Mouse (Mus musculus) macrophage (primary cell): ENCODE data around the gene Rgs8. TPM values are rescaled to one million over a fixed set of nuclear protein-coding genes. Genes with fewer than 3 reads are reported as not detected.

Experiments used
- H3K27ac ChIP-seq: fragments of 350-480 bp; formaldehyde crosslinking; 2 replicates; pipeline ENCODE4 v1.9.0; 2021
- H3K36me3 ChIP-seq: fragments of 350-480 bp; formaldehyde crosslinking; 2 replicates; pipeline ENCODE4 v1.9.0; 2021; ENCODE audit errors: inconsistent target
- H3K4me3 ChIP-seq: fragments of 350-480 bp; formaldehyde crosslinking; 2 replicates; pipeline ENCODE4 v1.9.0; 2021; ENCODE audit errors: inconsistent target
- H3K79me2 ChIP-seq: fragments of 350-480 bp; formaldehyde crosslinking; 2 replicates; pipeline ENCODE4 v1.9.0; 2021; ENCODE audit errors: inconsistent target
- WGBS: methylation state at CpG from one replicate; pipeline ENCODE4 v1.1.7; 2026; ENCODE audit warnings: inconsistent platforms; ENCODE audit not compliant: missing documents; 5-methylcytosine and 5-hydroxymethylcytosine counted together
- polyA plus RNA-seq: library from polyadenylated mRNA; stranded (reverse); fragments of 250-400 nt; gene quantifications from 3 replicates; pipeline ENCODE4 v1.2.4, GENCODE M21; 2018; ENCODE audit warnings: inconsistent platforms

Rgs8 gene
- polyA plus RNA-seq, 1 experiment from 2014 or later = not detected

DNA sequence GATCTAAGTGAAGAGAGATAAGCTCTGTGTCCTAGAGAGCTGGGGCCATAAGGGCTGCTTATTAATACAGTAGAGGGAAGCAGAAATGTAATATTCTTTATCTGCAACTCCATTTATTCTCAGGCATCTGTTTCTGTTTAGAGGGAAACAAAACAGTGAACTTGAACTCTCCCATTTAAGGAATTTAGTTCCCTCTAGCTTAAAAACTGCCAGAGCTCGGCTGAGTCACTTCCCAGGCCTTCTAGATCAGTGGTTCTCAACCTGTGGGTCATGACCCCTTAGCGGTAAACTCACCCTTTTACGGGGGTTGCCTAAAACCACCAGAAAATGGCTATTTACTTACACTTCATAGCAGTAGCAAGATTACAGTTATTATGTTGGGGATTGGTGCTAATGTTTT, 32.8 kb downstream of the Rgs8 start:
- Histone ChIP-seq H3K4me3 (no peak overlapping the region), H3K79me2 (no peaks in the 10 kb centered on the region), H3K36me3 (no peaks in the 10 kb centered on the region), H3K27ac (no peak overlapping the region)
- 56% methylated on average over 3 of the region's 3 CpGs for WGBS

DNA sequence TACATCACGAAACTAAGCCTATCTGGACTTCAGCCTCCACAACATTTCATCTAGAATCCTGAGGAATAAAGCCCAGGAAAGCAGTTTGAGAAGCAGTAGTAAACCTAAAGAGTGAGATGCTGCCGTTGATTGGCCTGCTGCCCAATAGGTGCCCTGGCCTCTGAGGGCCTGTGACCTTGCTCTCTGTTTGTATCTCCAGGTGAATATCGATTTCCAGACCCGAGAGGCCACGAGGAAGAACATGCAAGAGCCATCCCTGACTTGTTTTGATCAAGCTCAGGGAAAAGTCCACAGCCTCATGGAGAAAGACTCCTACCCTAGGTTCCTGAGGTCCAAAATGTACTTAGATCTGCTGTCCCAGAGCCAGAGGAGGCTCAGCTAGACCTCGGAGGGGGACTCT, 39.7 kb downstream of the Rgs8 start:
- Histone ChIP-seq H3K4me3 (no peak overlapping the region), H3K36me3 (no peaks in the 10 kb centered on the region), H3K27ac (no peak overlapping the region), H3K79me2 (no peaks in the 10 kb centered on the region)
- WGBS = 89% methylated on average over 6 of the region's 6 CpGs

DNA sequence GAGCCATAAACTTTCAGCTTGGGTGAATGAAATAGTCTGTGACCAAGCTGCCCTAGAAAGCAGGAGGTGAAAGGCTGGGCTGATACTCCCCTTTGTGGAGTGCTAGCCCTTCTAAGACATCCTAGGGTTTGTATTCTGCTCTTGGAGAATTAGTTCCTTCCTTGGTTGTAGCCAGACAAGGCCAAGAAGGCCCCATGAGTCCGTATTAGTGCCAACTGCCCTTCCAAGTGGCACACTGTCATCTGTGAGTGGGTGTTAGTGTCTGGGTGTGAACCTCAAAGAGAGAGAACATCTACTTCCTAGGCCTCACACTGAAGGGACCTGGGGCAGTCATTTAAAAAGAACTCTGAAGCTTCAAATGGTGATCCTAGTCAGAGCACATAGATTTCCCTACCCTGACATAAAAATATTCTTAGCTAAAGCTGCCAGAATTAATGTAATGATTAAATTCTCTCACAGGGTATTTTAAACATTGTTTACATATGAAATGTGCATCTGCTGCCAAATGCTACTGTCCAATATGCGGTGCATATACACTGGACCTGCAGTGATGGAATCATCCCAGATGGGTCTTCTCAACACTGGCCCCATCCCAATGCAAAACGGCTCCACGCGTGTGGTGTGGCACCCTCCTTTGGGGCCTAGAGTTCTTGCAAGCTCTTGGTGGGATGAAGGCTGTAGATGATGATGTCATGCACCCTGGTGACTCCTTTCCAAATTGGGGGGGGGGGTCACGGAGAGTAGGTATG, 41.7 kb downstream of the Rgs8 start:
- Histone ChIP-seq H3K79me2 (no peaks in the 10 kb centered on the region), H3K4me3 (no peak overlapping the region), H3K36me3 (no peaks in the 10 kb centered on the region), H3K27ac (no peak overlapping the region)
- WGBS = 98% methylated on average over 5 of the region's 6 CpGs

DNA sequence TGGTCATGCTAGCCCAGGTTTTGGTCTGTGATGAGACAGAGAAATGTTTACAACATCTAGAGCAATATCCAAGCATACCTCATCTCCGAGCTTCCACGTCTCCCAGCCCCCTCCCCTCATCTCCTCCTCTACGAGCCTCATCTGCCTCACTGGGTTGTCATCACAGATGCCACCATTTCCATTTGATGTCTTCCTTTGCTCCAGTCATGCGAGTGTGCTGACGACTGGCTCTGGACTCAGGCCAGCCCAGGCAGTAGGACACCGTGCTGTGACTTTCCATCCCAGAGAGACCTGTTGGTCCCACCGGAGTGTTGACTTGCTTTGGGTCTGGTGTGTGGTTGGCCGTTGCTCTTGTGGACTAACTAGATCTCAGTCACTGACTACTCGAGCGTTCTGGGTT, 42.6 kb downstream of the Rgs8 start:
- no peaks in the 10 kb centered on the region for H3K79me2 ChIP-seq
- no peak overlapping the region for H3K27ac ChIP-seq
- no peak overlapping the region for H3K4me3 ChIP-seq
- H3K36me3 ChIP-seq = no peaks in the 10 kb centered on the region
- 93% methylated on average over 10 of the region's 10 CpGs for WGBS

DNA sequence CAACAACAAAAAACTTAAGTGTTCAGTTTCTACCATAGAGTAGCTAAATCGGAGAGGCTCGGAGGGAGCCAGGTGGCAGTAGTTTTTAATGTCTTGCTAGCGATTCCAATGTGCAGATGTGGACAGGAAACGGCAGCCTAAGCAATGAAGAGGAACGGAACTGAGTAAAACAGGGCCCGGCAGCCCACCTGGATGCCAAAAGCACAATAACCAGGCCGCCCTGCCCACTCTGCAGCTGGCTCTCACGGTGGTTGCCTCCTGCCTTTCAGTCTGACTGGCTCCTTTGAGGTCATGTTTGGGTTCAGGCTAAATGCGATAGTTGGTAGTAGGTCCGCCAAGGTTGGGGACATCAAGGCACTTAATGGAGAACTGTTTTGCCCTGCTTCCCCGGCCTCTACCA, 43.3 kb downstream of the Rgs8 start:
- H3K4me3 ChIP-seq = no peak overlapping the region
- H3K79me2 ChIP-seq = no peaks in the 10 kb centered on the region
- H3K36me3 ChIP-seq = no peaks in the 10 kb centered on the region
- 95% methylated on average over 11 of the region's 11 CpGs for WGBS
- H3K27ac ChIP-seq = no peak overlapping the region

DNA sequence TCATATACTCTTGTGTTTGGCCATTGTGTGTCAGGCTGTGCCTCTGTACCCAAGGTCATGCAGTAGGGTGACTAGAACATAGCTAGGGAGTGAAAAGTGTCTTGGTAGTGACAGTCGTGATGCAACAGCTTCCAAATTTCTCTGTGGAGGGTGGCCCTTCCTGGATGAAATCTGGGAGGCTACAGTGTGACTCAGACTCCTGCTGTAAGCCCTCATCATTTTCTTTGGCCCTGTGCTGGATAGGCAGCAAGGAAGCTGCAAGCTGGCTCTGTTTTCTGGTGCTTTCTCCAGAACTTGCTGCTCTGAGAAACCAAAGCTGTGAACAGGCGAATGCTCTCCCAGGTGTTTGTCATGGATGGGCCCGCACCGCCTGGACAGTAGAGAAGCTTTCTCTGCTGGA, 43.7 kb downstream of the Rgs8 start:
- 91% methylated on average over 4 of the region's 4 CpGs for WGBS
- no peak overlapping the region for H3K4me3 ChIP-seq

DNA sequence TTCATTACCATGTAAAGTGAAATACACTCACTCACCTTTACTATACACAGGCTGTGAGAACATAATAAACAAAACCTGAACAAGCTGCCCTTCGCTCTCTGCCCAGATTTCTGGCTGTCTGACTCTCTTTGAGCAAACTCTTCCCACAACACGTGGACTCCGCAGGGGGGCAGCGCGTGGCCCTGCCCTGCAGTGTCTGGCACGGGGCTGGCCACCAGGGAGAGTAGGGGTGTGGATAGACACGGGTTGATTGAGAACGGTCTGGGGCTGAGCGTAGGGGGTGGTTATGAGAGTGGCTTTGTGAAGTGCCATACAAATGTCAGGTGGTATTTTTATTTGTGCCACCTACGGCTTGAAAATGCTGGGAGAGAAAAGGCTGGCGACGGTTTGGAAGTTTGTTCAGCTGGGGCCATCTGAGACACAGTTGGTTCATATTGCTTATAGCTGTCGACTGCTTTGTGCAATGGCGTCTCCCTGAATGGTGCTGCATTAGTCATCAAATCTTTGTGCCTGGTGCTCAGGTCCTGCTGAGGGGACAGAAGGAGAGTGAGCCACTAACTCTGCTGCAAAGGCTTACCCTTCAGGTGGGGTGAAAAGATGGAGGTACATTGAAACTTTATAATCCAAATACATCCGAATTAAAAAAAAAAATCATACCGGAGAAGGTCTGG, 44.9 kb downstream of the Rgs8 start:
- Histone ChIP-seq H3K36me3 (no peaks in the 10 kb centered on the region), H3K27ac (no peak overlapping the region), H3K79me2 (no peaks in the 10 kb centered on the region), H3K4me3 (no peak overlapping the region)
- 94% methylated on average over 16 of the region's 16 CpGs for WGBS

More for the DNA sequence above, 43.7 kb downstream of the Rgs8 start:
- Histone ChIP-seq H3K27ac (no peak overlapping the region), H3K79me2 (no peaks in the 10 kb centered on the region), H3K36me3 (no peaks in the 10 kb centered on the region)

DNA sequence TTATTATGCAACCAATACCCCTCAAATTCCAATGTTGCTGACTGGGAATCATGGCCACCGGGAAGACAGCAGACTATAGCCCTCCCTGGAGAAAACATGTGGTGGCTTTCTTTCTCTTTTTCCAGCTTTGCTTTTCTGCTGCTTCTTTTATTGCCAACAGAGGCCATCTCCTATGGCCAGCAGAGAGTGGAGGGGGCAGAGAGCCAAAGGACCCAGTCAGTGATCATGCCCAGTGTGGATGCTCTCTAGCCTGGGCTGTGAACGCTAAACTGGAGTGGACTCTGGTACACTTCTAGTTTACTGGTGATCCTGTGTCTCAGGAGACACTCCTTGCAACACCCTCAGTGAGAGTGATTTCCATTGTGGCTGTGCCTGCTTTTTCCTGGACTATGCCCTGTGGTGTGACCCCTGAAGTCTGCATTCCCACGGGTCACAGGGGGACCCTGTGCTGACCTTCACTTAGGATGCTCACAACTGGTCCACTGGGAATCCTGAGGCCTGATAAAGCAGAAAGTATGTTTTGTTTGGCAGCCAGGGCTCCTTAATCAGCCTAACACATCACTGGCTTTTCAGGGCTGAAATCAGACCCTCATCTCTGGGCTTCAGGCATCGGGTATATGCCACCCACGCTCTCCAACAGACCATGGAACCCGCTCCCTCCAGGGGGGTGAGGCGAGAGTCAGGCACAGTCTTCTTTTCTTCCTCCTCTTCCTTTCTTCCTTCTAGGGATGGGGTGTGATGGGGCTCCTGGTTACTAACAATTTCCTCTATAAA, 45.7 kb downstream of the Rgs8 start:
- H3K4me3 ChIP-seq = no peak overlapping the region

DNA sequence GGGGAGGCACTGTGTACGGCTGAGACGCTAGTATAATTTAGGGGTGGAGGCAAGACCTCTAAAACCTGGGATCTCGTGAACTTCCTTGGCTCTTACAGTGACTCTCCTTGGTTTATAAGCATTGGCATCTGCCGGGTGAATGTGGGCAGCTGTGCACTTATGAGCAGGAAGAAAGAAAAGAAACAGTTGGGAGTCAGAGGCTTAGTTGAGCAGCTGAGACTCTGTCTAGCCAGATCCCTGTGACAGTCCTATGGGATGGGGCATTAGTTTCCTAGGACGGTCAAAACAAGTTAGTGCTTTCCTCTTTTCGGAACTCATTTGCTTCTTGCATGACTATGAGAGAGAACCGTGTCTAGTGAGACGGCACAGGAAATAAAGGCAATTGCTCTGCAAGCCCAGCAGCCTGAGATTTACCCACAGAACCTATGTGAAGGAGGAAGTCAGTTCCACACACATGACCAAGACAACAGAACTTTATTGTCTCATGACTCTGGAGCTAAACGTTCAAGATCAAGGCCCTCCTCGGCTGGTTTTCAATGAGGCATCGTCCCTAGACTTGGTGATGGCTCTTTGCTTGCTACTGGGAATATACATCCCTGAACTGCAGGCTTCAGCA, 47.7 kb downstream of the Rgs8 start:
- H3K4me3 ChIP-seq = no peak overlapping the region
- WGBS = 29% methylated on average over 11 of the region's 11 CpGs
- no peaks in the 10 kb centered on the region for H3K36me3 ChIP-seq
- no peaks in the 10 kb centered on the region for H3K79me2 ChIP-seq
- H3K27ac ChIP-seq = no peak overlapping the region

More for the DNA sequence above, 45.7 kb downstream of the Rgs8 start:
- Histone ChIP-seq H3K79me2 (no peaks in the 10 kb centered on the region), H3K27ac (no peak overlapping the region), H3K36me3 (no peaks in the 10 kb centered on the region)
- 92% methylated on average over 6 of the region's 7 CpGs for WGBS

DNA sequence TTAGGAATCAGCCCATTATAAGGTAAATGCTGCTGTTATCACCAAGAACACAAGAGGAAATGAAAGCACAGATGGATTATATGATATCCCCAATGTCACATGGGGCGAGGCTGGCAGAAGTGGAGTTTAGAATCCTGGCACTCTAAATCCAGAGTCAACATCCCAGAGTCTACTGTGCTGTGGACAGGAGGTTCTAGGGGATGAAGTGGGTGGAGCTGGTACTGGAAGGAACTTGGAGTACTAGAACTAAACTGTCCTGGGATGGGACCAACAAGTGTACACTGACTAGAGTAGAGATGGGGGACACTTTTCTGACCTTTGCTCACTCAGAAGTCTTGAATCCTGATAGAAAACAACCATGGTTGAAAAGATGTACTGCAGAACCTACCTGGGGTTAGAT, 48.6 kb downstream of the Rgs8 start:
- Histone ChIP-seq H3K4me3 (no peak overlapping the region), H3K27ac (no peak overlapping the region)
- WGBS = 88% methylated on average over 1 of the region's 1 CpGs

DNA sequence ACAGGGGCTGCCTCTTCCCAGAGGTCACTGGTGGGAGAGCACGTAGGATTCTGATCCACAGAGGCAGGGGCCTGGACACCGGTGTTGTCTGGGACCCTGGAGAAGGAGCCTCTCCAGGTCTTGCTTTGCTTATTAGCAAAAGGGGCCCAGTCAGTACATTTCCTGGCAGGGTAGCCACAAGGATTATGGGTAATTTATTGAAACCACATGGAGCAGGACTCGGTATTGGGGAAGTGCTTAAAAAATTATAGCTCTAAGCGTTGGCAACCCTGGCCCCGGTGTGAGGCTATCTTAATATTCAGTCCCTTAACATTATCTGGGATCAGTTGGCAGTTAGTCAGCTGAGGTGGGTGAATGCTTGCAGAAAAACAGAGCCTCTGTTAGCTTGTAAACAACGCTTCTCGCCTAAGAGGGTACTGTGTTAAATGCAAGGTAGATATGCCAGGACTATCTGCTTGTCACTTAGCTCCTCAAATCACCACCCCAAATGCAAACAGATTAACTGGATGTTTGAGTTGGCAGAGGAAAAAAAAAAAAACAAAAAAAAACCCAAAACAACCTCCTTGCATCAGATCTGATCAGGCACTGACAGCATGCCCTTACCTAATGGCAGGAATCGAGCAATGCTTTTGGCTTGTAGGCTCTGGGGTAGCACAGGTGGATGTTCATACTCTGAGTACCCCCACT, 49.5 kb downstream of the Rgs8 start:
- H3K4me3 ChIP-seq = no peak overlapping the region
- H3K27ac ChIP-seq = no peak overlapping the region
- no peaks in the 10 kb centered on the region for H3K79me2 ChIP-seq
- WGBS = 72% methylated on average over 8 of the region's 8 CpGs
- H3K36me3 ChIP-seq = no peaks in the 10 kb centered on the region

More for the DNA sequence above, 48.6 kb downstream of the Rgs8 start:
- Histone ChIP-seq H3K79me2 (no peaks in the 10 kb centered on the region), H3K36me3 (no peaks in the 10 kb centered on the region)

DNA sequence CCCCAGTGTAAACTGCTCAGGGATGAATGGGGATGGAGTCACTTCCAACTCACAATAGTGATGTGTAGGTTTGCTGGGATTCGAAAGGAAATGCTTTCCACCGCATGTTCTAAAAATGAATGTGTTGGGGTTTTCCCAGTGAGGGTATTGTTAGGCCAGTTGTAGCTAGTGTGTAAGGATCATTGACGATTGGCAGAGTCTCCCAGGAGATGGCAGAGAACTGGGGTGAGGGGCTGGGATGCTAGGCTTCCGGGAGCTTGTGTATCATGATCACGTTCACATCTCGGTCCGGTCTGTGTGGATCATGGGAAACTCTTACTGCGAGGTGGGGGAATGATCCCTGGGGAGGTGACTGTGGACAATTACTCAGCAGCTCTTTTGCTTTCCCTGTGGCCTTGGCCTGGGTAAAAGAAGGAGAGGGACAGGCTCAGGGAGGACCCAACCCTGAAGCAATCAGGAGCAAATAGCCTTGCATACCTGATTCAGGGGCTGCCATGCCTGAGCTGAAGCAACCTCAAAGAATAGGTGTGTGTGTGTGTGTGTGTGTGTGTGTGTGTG, 50.1 kb downstream of the Rgs8 start:
- H3K4me3 ChIP-seq = no peak overlapping the region

DNA sequence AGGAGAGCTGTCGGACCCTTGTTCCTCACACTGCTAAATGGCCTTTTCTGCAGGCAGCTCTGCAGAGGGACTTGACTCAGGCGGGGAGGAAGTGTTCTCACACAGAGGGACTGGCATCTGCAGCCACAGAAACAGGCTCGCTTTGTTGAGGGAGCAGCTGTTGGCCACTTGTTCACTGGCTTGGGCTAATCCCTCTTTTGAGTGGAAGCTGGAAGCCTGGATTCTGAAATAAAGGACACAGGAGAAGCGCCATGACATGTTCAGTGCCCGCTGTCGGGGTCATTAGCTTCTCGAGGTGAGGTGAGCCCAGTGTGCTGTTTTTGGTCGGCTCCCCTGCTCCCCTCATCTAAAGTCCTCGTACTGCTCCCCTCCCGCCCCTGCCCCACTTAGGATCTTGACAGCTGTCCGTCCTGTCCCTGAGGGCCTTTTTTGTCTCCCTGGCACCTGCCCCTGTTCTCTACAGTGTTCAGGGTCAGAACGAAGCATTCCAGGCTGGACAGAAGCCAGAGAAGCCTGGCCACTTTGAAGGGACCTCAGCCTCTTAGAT, 50.7 kb downstream of the Rgs8 start:
- H3K27ac ChIP-seq = no peak overlapping the region
- 60% methylated on average over 11 of the region's 12 CpGs for WGBS
- no peaks in the 10 kb centered on the region for H3K79me2 ChIP-seq
- H3K4me3 ChIP-seq = no peak overlapping the region
- no peaks in the 10 kb centered on the region for H3K36me3 ChIP-seq

More for the DNA sequence above, 50.1 kb downstream of the Rgs8 start:
- Histone ChIP-seq H3K79me2 (no peaks in the 10 kb centered on the region), H3K27ac (no peak overlapping the region), H3K36me3 (no peaks in the 10 kb centered on the region)
- 95% methylated on average over 7 of the region's 8 CpGs for WGBS

DNA sequence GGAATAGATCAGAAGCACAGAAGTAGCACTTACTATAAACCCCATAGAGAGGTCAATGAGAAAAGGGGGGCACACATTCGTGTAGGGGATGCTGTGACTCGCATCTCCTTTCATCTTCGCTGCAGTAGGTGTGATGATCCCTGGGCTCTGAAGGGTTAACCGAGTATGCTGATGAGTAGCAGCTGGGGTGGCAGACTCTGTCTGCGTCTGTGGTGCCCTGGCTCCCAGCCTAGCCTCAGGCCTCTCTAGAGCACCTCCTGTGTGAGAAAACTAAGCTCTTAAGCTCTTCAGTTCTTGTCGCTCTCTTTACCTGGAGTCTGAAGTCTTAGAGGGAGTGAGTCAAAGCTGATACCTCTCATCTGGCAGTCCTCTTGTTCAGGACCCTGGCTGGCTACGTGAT, 51.3 kb downstream of the Rgs8 start:
- WGBS = 76% methylated on average over 7 of the region's 7 CpGs
- H3K4me3 ChIP-seq = no peak overlapping the region

More for the DNA sequence above, 51.3 kb downstream of the Rgs8 start:
- Histone ChIP-seq H3K79me2 (no peaks in the 10 kb centered on the region), H3K27ac (no peak overlapping the region), H3K36me3 (no peaks in the 10 kb centered on the region)
